Mouse (Mus musculus) T-helper 17 cell (primary cell): ENCODE results near the gene Mb21d2.

ENCODE experiments used
- in situ Hi-C, 2 experiments: fragments of 300-600 bp; cut with MboI, MseI; formaldehyde crosslinking; loops; 1 replicate in 1 of 2; 2 replicates in 1 of 2; pipeline ENCODE4 v1.15.1; 2025; ENCODE audit warnings: high pct_unique_total_duplicates in 2 of 2

Gene Mb21d2

DNA sequence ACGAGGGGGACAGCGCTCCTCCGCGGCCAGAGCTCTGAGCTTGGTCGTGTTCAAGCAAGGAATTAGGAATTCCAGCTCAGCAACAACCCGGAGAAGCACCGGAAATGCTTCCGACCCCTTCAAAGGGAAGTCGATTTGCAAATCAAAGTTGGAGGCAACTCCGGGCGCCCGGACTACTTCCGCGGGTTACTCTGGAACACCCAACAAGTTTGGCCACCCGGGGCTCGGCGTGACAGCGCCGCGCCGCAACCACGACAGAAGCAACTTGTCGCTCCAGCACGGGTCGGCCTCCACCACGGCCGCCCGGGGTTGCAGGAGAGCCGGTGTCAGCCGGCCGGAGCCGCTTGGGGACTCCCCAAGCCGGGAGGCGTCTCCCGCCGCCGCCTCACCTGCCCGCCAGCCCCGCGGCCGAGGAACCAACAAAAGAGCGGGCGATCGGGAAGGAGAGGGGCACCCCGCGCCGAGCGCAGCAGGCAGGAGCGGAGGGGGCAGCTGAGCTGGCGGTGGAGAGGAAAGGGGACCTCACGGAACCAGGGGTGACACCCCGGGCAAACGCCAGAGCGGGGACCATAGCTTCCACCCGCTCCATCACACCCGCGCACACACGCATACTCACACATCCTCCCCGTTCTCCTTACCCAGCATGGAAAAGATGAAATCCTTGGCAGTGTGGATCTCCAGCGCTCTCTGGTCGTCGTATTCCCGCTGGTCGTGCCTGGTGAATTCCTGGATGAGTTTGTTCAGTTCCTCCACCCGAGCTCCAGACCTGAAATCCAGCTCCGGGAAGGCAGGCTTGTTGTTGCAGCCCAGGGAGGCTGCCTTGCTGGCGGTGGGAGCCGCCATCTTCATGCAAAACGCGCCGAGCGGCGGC is at the start of gene Mb21d2:
TSS of gene Mb21d2 (minus strand) at position 859 of the 871 bp plus-strand sequence.
- in situ Hi-C loops: no loop called here

DNA sequence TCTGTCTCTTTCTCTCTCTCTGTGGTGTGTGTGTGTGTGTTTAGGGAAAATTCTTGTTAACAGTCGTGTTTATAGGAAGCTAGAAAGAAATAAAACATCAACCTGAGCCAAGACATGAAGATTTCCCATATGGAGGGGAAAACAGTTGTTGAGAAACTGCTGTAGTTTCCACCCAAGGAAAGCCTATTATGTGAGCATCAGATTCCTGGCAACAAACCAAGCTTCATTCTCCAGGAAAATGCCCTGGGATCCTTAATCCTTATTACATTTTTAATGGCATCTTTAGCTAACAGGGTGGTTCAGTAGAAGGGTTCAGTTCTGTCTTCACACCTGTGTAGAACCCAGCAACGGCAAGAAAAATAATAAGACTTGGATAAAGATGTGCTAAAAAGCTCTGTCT is 36.8 kb upstream of the Mb21d2 start:
- in situ Hi-C loops: no loop called here

DNA sequence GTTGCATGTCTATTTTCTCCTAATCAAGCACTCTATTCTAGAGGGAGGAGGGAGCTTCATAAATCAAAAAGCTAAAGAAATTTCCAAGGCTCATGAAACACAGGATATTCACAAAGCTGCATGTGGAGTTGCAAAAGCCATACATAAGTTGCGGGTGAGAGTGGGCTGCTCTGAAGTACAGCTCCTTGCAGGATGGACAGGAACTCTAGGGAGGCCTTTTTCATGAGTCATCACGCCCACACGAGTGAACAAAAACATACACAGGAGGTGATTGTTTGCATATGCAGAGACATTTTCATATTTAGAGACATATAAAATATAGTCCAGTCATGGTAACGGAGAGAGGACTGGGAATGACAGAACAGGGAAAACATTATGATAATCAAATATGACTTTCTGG is 34.6 kb upstream of the Mb21d2 start:
- in situ Hi-C loops: no loop called here

GRCm38 (mm10) chr16:28962987-28963386 is 33.5 kb upstream of the Mb21d2 start:
- in situ Hi-C loops: no loop called here

- in situ Hi-C loops: no loop called here
Observed at GRCm38 (mm10) chr16:28949810-28950209, 20.3 kb upstream of the Mb21d2 start.

GRCm38 (mm10) chr16:28943254-28943653 is 13.8 kb upstream of the Mb21d2 start:
- in situ Hi-C loops: no loop called here

DNA sequence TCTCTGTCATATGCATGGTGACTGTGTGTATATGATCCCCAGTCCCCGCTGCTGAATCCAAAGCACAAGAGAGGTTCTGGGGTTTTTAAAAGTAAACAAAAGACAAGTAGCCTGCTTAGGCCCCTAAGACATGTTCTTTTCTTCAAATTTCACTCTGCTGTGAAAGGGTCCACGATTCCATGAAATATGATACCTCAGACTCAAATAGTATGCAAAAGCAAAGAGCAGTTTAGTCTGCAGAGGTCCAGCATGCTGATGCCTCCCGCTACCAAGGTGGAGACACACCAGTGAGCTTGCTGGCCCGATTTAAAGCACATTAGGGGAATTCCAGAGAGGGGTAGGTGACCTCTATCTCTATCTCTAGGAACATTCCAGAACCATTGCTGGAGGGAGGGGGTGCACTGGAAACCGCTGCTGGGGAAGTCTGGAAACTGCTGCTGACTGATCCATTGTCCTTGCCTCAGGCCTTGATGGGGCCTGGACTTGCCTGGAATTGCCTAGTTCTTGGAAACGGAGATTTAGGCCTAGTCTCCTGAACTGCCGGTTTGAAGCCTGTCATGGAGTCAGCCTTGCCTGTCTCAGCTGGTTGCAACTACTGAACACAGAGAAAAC is 6.8 kb upstream of the Mb21d2 start:
- in situ Hi-C loops: no loop called here

DNA sequence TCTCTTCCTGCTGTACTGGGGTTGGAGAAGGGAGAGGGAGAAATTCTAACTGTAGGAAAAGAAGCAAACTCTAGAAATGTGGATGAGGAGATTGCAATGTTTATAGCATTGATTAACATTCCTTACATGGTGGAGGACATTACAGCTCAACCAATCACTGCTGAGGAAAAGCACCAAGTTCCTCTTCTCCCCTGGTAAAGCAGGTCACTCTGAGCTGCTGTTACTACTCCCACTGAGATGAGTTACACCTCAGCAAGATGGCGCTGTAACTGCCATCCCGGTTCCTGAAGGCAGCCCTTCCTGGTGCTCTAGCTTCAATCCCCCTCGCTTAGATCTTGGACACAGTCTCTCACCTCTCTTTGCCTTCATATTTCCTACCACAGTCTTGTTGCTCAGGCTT is 6.2 kb upstream of the Mb21d2 start:
- in situ Hi-C loops: no loop called here

DNA sequence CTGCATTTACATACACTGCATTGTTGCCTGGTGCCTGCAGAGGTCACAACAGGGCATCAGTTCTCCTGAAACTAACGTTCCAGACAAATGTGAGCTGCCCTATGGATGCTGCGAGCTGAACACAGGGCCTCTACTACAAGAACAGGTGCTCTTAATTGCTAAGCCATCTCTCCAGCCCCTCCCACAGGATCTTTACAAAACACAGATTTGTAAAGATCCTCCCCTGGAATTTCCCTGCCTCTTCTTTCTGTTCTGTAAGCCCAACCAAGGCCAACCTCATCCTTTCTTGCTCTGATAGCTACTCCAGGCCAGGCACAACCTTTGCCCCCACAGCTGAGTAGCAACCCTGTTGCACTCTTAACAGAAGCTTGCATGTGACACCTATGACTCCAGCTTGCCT is 1.7 kb upstream of the Mb21d2 start:
- in situ Hi-C loops: no loop called here

GRCm38 (mm10) chr16:28930426-28930825 is 953 bp upstream of the Mb21d2 start:
- in situ Hi-C loops: no loop called here

DNA sequence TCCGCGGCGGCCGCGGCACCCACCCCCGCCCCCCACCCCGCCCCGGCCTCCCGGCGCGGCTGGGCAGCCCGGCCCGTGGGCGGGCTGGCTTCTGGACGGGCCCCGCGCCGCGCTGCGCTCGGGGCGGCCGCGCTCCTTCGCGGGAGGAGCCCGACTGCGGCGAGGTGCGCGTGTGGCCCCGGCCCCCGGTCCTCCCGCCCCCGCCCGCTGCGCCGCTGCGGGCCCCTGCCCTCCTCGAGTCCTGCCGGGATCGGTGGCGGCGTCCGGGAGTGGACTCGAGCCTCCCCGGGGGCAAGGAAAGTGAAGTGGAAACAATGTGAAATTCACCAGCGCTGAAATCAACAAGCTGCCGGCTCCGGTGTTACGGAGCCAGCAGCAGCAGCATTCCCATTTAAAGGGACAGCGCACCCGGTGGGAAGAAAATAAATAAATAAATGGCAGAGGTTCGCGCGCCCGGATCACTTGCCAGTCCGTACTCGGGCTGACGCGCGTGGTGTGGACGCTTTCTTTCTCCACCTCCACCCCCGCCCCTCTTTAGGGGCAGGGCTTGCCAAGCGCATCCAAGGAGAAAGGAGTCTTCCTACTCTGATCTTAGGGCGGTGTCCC is 316 bp upstream of the Mb21d2 start:
- in situ Hi-C loops: no loop called here

GRCm38 (mm10) chr16:28928466-28928814 is 1.0 kb downstream of the Mb21d2 start:
- in situ Hi-C loops: no loop called here

DNA sequence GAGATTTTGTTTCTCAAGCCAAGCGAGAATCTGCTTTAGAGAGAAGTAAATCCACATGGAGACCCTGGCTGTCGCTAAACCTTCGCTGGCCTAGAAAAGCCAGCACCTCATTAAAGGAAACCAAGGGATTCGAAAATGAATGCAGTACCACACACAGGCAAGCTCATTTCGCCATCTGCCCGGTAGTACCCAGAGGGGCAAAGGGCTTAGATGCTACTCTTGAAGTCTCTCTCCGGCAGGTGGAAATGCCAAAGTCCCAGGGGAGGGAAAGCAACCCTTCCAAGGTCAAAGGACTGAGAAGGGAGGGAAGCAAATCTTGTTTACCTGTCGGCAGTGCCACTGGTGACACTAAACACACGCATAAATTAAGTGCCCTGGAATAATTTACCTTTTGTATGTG is 2.1 kb downstream of the Mb21d2 start:
- in situ Hi-C loops: no loop called here

- in situ Hi-C loops: no loop called here
Observed at GRCm38 (mm10) chr16:28919320-28919885, 10.1 kb downstream of the Mb21d2 start.

- in situ Hi-C loops: no loop called here
Observed at GRCm38 (mm10) chr16:28915362-28915761, 14.1 kb downstream of the Mb21d2 start.

DNA sequence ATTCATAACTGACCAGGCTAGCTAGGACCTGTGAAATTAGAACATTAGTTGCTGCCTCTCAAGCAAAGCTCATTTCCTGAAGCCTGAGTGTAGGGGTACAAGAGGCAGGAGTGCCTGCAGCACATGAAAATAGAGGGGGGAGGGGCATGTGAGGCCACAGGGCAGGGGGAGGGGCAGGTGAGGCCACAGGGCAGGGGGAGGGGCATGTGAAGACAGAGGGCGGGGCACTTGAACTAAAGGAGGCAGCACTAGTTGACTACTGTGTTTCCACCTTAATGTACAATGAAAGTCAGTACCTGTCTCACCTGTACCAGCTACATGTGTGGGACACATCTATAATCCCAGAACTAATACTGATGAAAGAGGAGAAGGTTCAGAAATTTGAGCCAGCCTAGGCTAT is 14.8 kb downstream of the Mb21d2 start:
- in situ Hi-C loops: no loop called here

DNA sequence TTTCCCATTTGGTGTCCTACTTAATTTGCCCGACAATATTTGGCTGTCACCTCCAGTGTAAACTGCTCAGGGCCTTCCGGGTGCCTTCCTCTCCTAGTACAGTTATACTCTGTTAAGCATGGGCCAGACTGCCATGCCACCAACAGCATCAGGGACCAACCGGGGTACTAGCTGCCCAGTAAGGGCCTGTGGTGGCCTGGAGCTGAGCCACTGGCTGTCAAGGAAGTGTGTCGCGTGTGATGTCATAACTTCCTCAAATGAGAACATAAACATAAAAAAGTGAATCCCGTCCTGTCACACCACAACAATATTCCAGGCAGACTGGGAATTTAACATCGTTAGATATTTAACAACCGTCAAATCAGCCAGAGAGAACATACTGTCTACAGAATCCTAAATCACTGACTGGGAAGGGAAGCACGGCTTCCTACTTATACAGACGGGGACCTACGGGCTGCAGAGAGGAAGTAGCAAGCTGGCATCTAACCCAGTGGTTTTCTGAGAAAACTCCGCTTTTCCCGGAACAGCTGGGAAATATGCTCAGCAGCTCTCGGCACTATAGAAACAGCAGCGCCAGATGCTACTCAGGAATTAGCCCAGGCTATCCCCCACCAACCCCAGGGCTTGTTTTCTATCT is 17.9 kb downstream of the Mb21d2 start:
- in situ Hi-C loops: no loop called here

DNA sequence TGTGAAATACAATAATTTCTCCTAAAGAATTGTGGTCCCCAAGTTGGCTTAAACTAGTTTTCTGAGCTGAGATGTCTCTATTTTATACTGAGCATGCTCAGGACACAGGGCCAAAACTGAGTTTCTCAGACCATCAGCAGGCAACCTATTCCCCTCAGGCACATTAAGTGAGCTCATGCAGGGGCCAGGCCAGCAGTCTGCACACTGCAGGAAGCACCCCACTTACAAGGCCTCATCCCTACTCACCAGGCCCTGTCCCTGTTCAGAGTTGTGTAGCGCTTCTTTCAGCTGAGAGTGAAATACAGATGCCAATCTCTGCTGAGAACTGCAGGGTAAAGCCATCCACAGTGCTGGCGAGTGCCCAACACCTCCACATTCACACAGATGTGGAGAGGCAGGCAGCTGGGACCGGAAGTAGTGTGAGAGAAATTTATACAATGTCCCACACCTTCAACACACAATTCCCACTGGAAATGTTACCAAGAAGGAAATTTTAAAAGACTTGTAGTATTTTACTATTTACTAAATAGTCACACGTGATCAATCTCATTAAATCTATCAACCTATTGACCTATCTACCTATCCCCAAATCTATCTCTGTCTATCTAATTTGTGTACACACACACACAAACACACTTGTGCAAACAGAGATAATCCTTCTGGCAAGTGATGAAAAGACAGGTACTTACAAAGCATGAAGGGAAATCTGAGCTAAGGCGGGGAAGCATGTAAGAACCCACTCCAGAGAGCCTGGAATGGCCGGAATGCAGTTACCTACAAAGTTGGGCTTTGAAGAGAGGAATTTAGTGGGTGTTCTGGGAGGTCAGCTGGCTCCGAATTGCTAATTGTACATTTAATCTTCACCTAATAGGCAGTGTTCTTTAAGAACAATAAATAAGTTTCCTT is 22.9 kb downstream of the Mb21d2 start:
- in situ Hi-C loops: no loop called here

- in situ Hi-C loops: no loop called here
Observed at GRCm38 (mm10) chr16:28905567-28906289, 23.7 kb downstream of the Mb21d2 start.
